Mouse (Mus musculus) granulocyte monocyte progenitor cell, adult 5-6 weeks (primary cell): Measurements from ENCODE around the gene Btbd35f6. TPM values are rescaled to one million over a fixed set of nuclear protein-coding genes. Genes with fewer than 3 reads are reported as not detected.
"Not testable (repeated sequence)": the region's sequence is repeated elsewhere in the genome, so short reads cannot be mapped to it uniquely, and the experiment has no call there.

ENCODE experiments used
- ATAC-seq: replicated peaks from 2 replicates; pipeline ENCODE4 v1.8.0; 2016; ENCODE audit warnings: mild to moderate bottlenecking, moderate TSS enrichment, inconsistent platforms; ENCODE audit not compliant: poor library complexity, severe bottlenecking
- total RNA-seq, 2 experiments: library from RNA; stranded (forward) in 1 of 2; stranded (reverse) in 1 of 2; fragments of 200-712, 200-1000 nt in 1 of 2; fragments of >200 nt in 1 of 2; fragmentation: Nextera tagmentation in 1 of 2; gene quantifications; 2 replicates each; pipeline ENCODE4 v1.2.3; 2014 to 2017

The Btbd35f6 gene
- total RNA-seq (2014; fragmentation: Nextera tagmentation) (not detected in 2 replicates), total RNA-seq (2017) (not detected in 2 replicates)

- not testable (repeated sequence) for ATAC-seq
These were observed at the start of gene Btbd35f6 for GRCm38 (mm10) chrX:33956440-33956839. Gene Btbd35f6 (minus strand): TSS chrX:33956540.

- not testable (repeated sequence) for ATAC-seq
These were observed 30.4 kb upstream of the Btbd35f6 start, which contains the start of gene Gm21870 for GRCm38 (mm10) chrX:33986716-33987115. Gene Gm21870 (minus strand): TSS chrX:33986816.

GRCm38 (mm10) chrX:33930216-33930615 lies 26.1 kb downstream of the Btbd35f6 start:
- ATAC-seq: not testable (repeated sequence)

GRCm38 (mm10) chrX:33928225-33928624 lies 28.1 kb downstream of the Btbd35f6 start:
- ATAC-seq: not testable (repeated sequence)

- not testable (repeated sequence) for ATAC-seq
These were observed 30.0 kb downstream of the Btbd35f6 start for GRCm38 (mm10) chrX:33926344-33926743.

- ATAC-seq: not testable (repeated sequence)
These were observed 30.9 kb downstream of the Btbd35f6 start for GRCm38 (mm10) chrX:33925420-33925819.

Other genes starting within 250 kb of the Btbd35f6 start
- not detected in 2 replicates for gene Gm21870, start 30.3 kb upstream of the Btbd35f6 start, total RNA-seq (2014; fragmentation: Nextera tagmentation)
- gene Gm21870, start 30.3 kb upstream of the Btbd35f6 start, total RNA-seq (2017): not detected in 2 replicates
- not detected in 2 replicates for gene Btbd35f9, start 205.0 kb upstream of the Btbd35f6 start, total RNA-seq (2014; fragmentation: Nextera tagmentation)
- not detected in 2 replicates for gene Btbd35f9, start 205.0 kb upstream of the Btbd35f6 start, total RNA-seq (2017)